ENCODE assay signal across 28 mouse cellular contexts in genomic region chr7:111491566-111491965, GRCm38 (mm10).
DNase-seq lines count a peak whose midpoint lies in the region; ATAC-seq and TF ChIP-seq lines count a peak whose summit lies in the region.
"Had no signal": no experiment of that assay in that cellular context is flagged by ENCODE, and none has a peak within 500 bp of the region (broad histone marks: within the 10 kb centered on the region; RNA-seq: fewer than 3 reads in every experiment).

No protein-coding gene starts in this region.

- no peak overlapping the region for H3K9ac ChIP-seq in heart, embryonic 13.5 days
- H3K9ac ChIP-seq in intestine, embryonic 14.5 days (ENCODE audit: low read length) = no peak overlapping the region
- no peak overlapping the region for H3K9ac ChIP-seq in intestine, embryonic 15.5 days
- H3K9ac ChIP-seq in lung, embryonic 14.5 days = no peak overlapping the region
- H3K9ac ChIP-seq: embryonic facial prominence, embryonic 15.5 days; forebrain, embryonic 12.5 days; forebrain, postnatal 0 days; hindbrain, embryonic 14.5 days; limb, embryonic 13.5 days; liver, embryonic 12.5 days; liver, postnatal 0 days; midbrain, embryonic 12.5 days; neural tube, embryonic 13.5 days had no signal

- intact Hi-C loops in heart, postnatal 25 days (cut with DNase I) = no loop called here

- no peak overlapping the region for H3ac ChIP-seq in myocyte (ENCODE audit: control insufficient read depth, insufficient read length)

- H3K27me3 ChIP-seq in heart, embryonic 13.5 days (replicated peaks) = no peaks in the 10 kb centered on the region
- no peaks in the 10 kb centered on the region for H3K27me3 ChIP-seq in intestine, embryonic 14.5 days (replicated peaks; ENCODE audit: control insufficient read depth, insufficient read depth, low read length)
- H3K27me3 ChIP-seq in intestine, embryonic 15.5 days (replicated peaks) = no peaks in the 10 kb centered on the region
- H3K27me3 ChIP-seq in lung, embryonic 14.5 days (ENCODE audit: insufficient read depth, low read length) = no peaks in the 10 kb centered on the region
- no peaks in the 10 kb centered on the region for H3K27me3 ChIP-seq in myocyte (ENCODE audit: control insufficient read depth, insufficient read depth, insufficient read length)
- H3K27me3 ChIP-seq: embryonic facial prominence, embryonic 15.5 days; forebrain, embryonic 12.5 days; limb, embryonic 13.5 days; liver, embryonic 12.5 days; megakaryocyte, embryonic 14.5 days; midbrain, embryonic 12.5 days; neural tube, embryonic 13.5 days had no signal

- no peaks in the 10 kb centered on the region for H3K36me3 ChIP-seq in heart, embryonic 13.5 days
- H3K36me3 ChIP-seq in intestine, embryonic 14.5 days (ENCODE audit: control insufficient read depth, insufficient read depth, low read length) = no peaks in the 10 kb centered on the region
- H3K36me3 ChIP-seq in intestine, embryonic 15.5 days = no peaks in the 10 kb centered on the region
- H3K36me3 ChIP-seq in lung, embryonic 14.5 days (ENCODE audit: insufficient read depth) = no peaks in the 10 kb centered on the region
- no peaks in the 10 kb centered on the region for H3K36me3 ChIP-seq in myocyte (ENCODE audit: control insufficient read depth, insufficient read depth)
- H3K36me3 ChIP-seq: embryonic facial prominence, embryonic 15.5 days; forebrain, embryonic 12.5 days; limb, embryonic 13.5 days; liver, embryonic 12.5 days; midbrain, embryonic 12.5 days; neural tube, embryonic 13.5 days had no signal

- H3K79me2 ChIP-seq in myocyte (ENCODE audit: control insufficient read depth, insufficient read depth) = no peaks in the 10 kb centered on the region

- H3K27ac ChIP-seq in heart, embryonic 13.5 days (replicated peaks) = peak overlapping the region; percentile 49; the same call in 1 of the 2 replicates
- H3K27ac ChIP-seq in intestine, embryonic 14.5 days (ENCODE audit: low read depth) = no peak overlapping the region
- H3K27ac ChIP-seq in intestine, embryonic 15.5 days = no peak overlapping the region
- no peak overlapping the region for H3K27ac ChIP-seq in lung, embryonic 14.5 days (ENCODE audit: low read depth)
- H3K27ac ChIP-seq: forebrain, embryonic 12.5 days; hindbrain, embryonic 14.5 days; left cerebral cortex, adult 2 months; limb, embryonic 13.5 days; liver, embryonic 12.5 days; midbrain, embryonic 12.5 days; neural tube, embryonic 13.5 days had no signal

- TF ChIP-seq CTCF in lung, embryonic 14.5 days (IDR thresholded peaks at IDR 0.05; ENCODE audit: low read depth) = no peak

- 46% methylated on average over 2 of the region's 2 CpGs for WGBS in heart, embryonic 13.5 days
- 71% methylated on average over 2 of the region's 2 CpGs for WGBS in intestine, embryonic 14.5 days
- 77% methylated on average over 2 of the region's 2 CpGs for WGBS in intestine, embryonic 15.5 days
- WGBS in lung, embryonic 14.5 days = 70% methylated on average over 2 of the region's 2 CpGs

- H3K4me1 ChIP-seq in heart, embryonic 13.5 days = peaks cover 17% of the 10 kb centered on the region
- H3K4me1 ChIP-seq in intestine, embryonic 14.5 days (replicated peaks; ENCODE audit: control insufficient read depth, insufficient read depth, low read length) = peaks cover 5% of the 10 kb centered on the region; the same call in 1 of the 2 replicates
- H3K4me1 ChIP-seq in intestine, embryonic 15.5 days (replicated peaks) = no peaks in the 10 kb centered on the region
- H3K4me1 ChIP-seq in lung, embryonic 14.5 days (ENCODE audit: insufficient read depth) = no peaks in the 10 kb centered on the region
- H3K4me1 ChIP-seq: embryonic facial prominence, embryonic 15.5 days; limb, embryonic 13.5 days; megakaryocyte, embryonic 14.5 days had no signal

- no peak overlapping the region for H3K4me3 ChIP-seq in heart, embryonic 13.5 days
- no peak overlapping the region for H3K4me3 ChIP-seq in intestine, embryonic 14.5 days (ENCODE audit: low read depth, low read length)
- no peak overlapping the region for H3K4me3 ChIP-seq in intestine, embryonic 15.5 days (replicated peaks)
- no peak overlapping the region for H3K4me3 ChIP-seq in lung, embryonic 14.5 days (ENCODE audit: low read depth, low read length)
- no peak overlapping the region for H3K4me3 ChIP-seq in myocyte
- H3K4me3 ChIP-seq: embryonic facial prominence, embryonic 15.5 days; forebrain, embryonic 12.5 days; left cerebral cortex, adult 2 months; limb, embryonic 13.5 days; liver, embryonic 12.5 days; megakaryocyte, embryonic 14.5 days; midbrain, embryonic 12.5 days; neural tube, embryonic 13.5 days had no signal

- no peaks in the 10 kb centered on the region for H3K9me3 ChIP-seq in heart, embryonic 13.5 days
- no peaks in the 10 kb centered on the region for H3K9me3 ChIP-seq in intestine, embryonic 14.5 days (ENCODE audit: control insufficient read depth, low read length)
- no peaks in the 10 kb centered on the region for H3K9me3 ChIP-seq in intestine, embryonic 15.5 days
- no peaks in the 10 kb centered on the region for H3K9me3 ChIP-seq in lung, embryonic 14.5 days (ENCODE audit: low read depth, low read length)
- H3K9me3 ChIP-seq: embryonic facial prominence, embryonic 15.5 days; forebrain, embryonic 12.5 days; limb, embryonic 13.5 days; liver, embryonic 12.5 days; megakaryocyte, embryonic 14.5 days; midbrain, embryonic 12.5 days; neural tube, embryonic 13.5 days had no signal

- H3K4me2 ChIP-seq in heart, embryonic 13.5 days = no peak overlapping the region
- no peak overlapping the region for H3K4me2 ChIP-seq in intestine, embryonic 14.5 days (ENCODE audit: low read length)
- no peak overlapping the region for H3K4me2 ChIP-seq in intestine, embryonic 15.5 days (replicated peaks)
- H3K4me2 ChIP-seq in lung, embryonic 14.5 days = no peak overlapping the region
- H3K4me2 ChIP-seq in myocyte (ENCODE audit: low read depth) = no peak overlapping the region
- H3K4me2 ChIP-seq: embryonic facial prominence, embryonic 15.5 days; forebrain, embryonic 12.5 days; hindbrain, embryonic 14.5 days; limb, embryonic 13.5 days; liver, embryonic 12.5 days; midbrain, embryonic 12.5 days; neural tube, embryonic 13.5 days had no signal

- TF ChIP-seq POLR2A in myocyte (IDR thresholded peaks at IDR 0.05; ENCODE audit: insufficient read length, low read depth) = no peak

- ATAC-seq in heart, embryonic 13.5 days (ENCODE audit: extremely low read depth, insufficient number of reproducible peaks, low FRiP score, low TSS enrichment) = no peak
- ATAC-seq in intestine, embryonic 14.5 days (replicated peaks; ENCODE audit: low FRiP score, low TSS enrichment, low read depth) = no peak
- ATAC-seq in intestine, embryonic 15.5 days = no peak; the same call in 1 of the 2 replicates
- no peak for ATAC-seq in lung, embryonic 14.5 days (ENCODE audit: insufficient read depth)
- ATAC-seq: forebrain, postnatal 0 days; liver, embryonic 12.5 days; liver, postnatal 0 days had no signal

- no peak for DNase-seq in heart, postnatal 25 days (ENCODE audit: low spot score)
- peak; percentile 58 for DNase-seq in intestine, embryonic 14.5 days (ENCODE audit: low spot score)
- peak; percentile 19 for DNase-seq in lung, embryonic 14.5 days
- DNase-seq in lung, postnatal 25 days (ENCODE audit: low spot score) = no peak
- DNase-seq in urinary bladder, adult 2 months (ENCODE audit: low spot score) = no peak
- DNase-seq: adrenal gland, postnatal 25 days; B cell, adult 2 months; cerebellum, adult 18-20 months; cerebellum, postnatal 10 days; forebrain, postnatal 0 days; gastrocnemius, postnatal 14 days; kidney, adult 18-20 months; kidney, postnatal 4 days; liver, postnatal 0 days; lung, postnatal 36 days; right cerebral cortex, postnatal 4 days had no signal

TF ChIP-seq in myocyte, 11 proteins besides CTCF, POLR2A, EP300 and RAD21:
- TF ChIP-seq REST (IDR thresholded peaks at IDR 0.05; ENCODE audit: insufficient read depth, insufficient read length) (no peak), TCF12 (IDR thresholded peaks at IDR 0.05; ENCODE audit: insufficient read depth, poor library complexity, severe bottlenecking) (peak; percentile 5), MYOG (IDR thresholded peaks at IDR 0.05; ENCODE audit: control insufficient read depth in 1 of 3, insufficient read depth in 1 of 3, insufficient read length in 2 of 3, low read depth in 2 of 3) (peak in 1 of 3 experiments; percentile 28), CEBPB (IDR thresholded peaks at IDR 0.05; ENCODE audit: insufficient read depth, poor library complexity, severe bottlenecking) (no peak), MAX (IDR thresholded peaks at IDR 0.05; ENCODE audit: low read depth) (no peak), SRF (IDR thresholded peaks at IDR 0.05; ENCODE audit: control insufficient read depth, insufficient read length, low read depth) (no peak)

Comparison
In these comparisons a context has a peak if more than half of its experiments do, and no peak if none do; other contexts are left out.
1. DNase-seq: peak in intestine, embryonic 14.5 days (single experiment) and lung, embryonic 14.5 days (single experiment); none in heart, postnatal 25 days (single experiment), lung, postnatal 25 days (single experiment) and urinary bladder, adult 2 months (single experiment).